Mouse (Mus musculus): ENCODE results near the gene Mt3. TPM values are rescaled to one million over a fixed set of nuclear protein-coding genes. Genes with fewer than 3 reads are reported as not detected.
"Not testable (repeated sequence)": the region's sequence is repeated elsewhere in the genome, so short reads cannot be mapped to it uniquely, and the experiment has no call there.

The Mt3 gene
- total RNA-seq (2021): 100 to 1,000 TPM; 740 to 758 TPM
- long read RNA-seq, experiment 1, transcript Mt3-201 (3 exons, 536 nt): major isoform, 125 of 137 reads
- long read RNA-seq, experiment 1, partial matches to known transcripts: 0 of 137 reads
- long read RNA-seq, experiment 1, other reads (novel, unspliced or antisense): 11 of 137 reads
- long read RNA-seq, experiment 2, transcript Mt3-201 (3 exons, 536 nt): major isoform, 88 of 96 reads
- long read RNA-seq, experiment 2, partial matches to known transcripts: 0 of 96 reads
- long read RNA-seq, experiment 2, other reads (novel, unspliced or antisense): 4 of 96 reads

GRCm38 (mm10) chr8:94152513-94153300, at the start of gene Mt3:
Gene Mt3 (plus strand): TSS chr8:94152607.
- DNase-seq (ENCODE audit: low spot score in 2 of 2): peak; percentile 88 to 89
- intact Hi-C loops (cut with DNase I): loop anchor here (2.0 kb wide), 1 partner anchor 54 kb away; the partner anchor contains the start of gene Bbs2

- intact Hi-C loops (cut with DNase I): no loop called here
- peak; percentile 72 to 74 for DNase-seq (ENCODE audit: low spot score in 2 of 2)
Observed at GRCm38 (mm10) chr8:94104146-94104545, 48.3 kb upstream of the Mt3 start.

GRCm38 (mm10) chr8:94107871-94108270, 44.5 kb upstream of the Mt3 start:
- intact Hi-C loops (cut with DNase I): no loop called here
- no peak for DNase-seq (ENCODE audit: low spot score in 2 of 2)

- intact Hi-C loops (cut with DNase I): no loop called here
- DNase-seq (ENCODE audit: low spot score in 2 of 2): no peak
Observed at GRCm38 (mm10) chr8:94109396-94109795, 43.0 kb upstream of the Mt3 start.

- no peak for DNase-seq (ENCODE audit: low spot score in 2 of 2)
- intact Hi-C loops (cut with DNase I): no loop called here
Observed at GRCm38 (mm10) chr8:94109835-94110234, 42.6 kb upstream of the Mt3 start.

GRCm38 (mm10) chr8:94110526-94111177, 41.8 kb upstream of the Mt3 start:
- intact Hi-C loops (cut with DNase I): no loop called here
- no peak for DNase-seq (ENCODE audit: low spot score in 2 of 2)

- DNase-seq (ENCODE audit: low spot score in 2 of 2): no peak
- intact Hi-C loops (cut with DNase I): no loop called here
Observed at GRCm38 (mm10) chr8:94113435-94113834, 39.0 kb upstream of the Mt3 start.

GRCm38 (mm10) chr8:94113972-94114371, 38.4 kb upstream of the Mt3 start:
- intact Hi-C loops (cut with DNase I): no loop called here
- no peak for DNase-seq (ENCODE audit: low spot score in 2 of 2)

- intact Hi-C loops (cut with DNase I): no loop called here
- peak; percentile 68 to 81 for DNase-seq (ENCODE audit: low spot score in 2 of 2)
Observed at GRCm38 (mm10) chr8:94118776-94119430, 33.5 kb upstream of the Mt3 start.

- DNase-seq (ENCODE audit: low spot score in 2 of 2): no peak
- intact Hi-C loops (cut with DNase I): no loop called here
Observed at GRCm38 (mm10) chr8:94121625-94122024, 30.8 kb upstream of the Mt3 start.

GRCm38 (mm10) chr8:94122711-94123468, 29.5 kb upstream of the Mt3 start:
- intact Hi-C loops (cut with DNase I): no loop called here
- DNase-seq (ENCODE audit: low spot score in 2 of 2): no peak

- DNase-seq (ENCODE audit: low spot score in 2 of 2): peak in 1 of 2 experiments; percentile 43
- intact Hi-C loops (cut with DNase I): no loop called here
Observed at GRCm38 (mm10) chr8:94127711-94128110, 24.7 kb upstream of the Mt3 start.

- intact Hi-C loops (cut with DNase I): no loop called here
- peak in 1 of 2 experiments; percentile 50 for DNase-seq (ENCODE audit: low spot score in 2 of 2)
Observed at GRCm38 (mm10) chr8:94129133-94129789, 23.1 kb upstream of the Mt3 start.

GRCm38 (mm10) chr8:94130126-94130525, 22.3 kb upstream of the Mt3 start:
- intact Hi-C loops (cut with DNase I): no loop called here
- no peak for DNase-seq (ENCODE audit: low spot score in 2 of 2)

GRCm38 (mm10) chr8:94132096-94132495, 20.3 kb upstream of the Mt3 start:
- DNase-seq (ENCODE audit: low spot score in 2 of 2): no peak
- intact Hi-C loops (cut with DNase I): no loop called here

- intact Hi-C loops (cut with DNase I); DNase-seq (ENCODE audit: low spot score in 2 of 2): not testable (repeated sequence)
Observed at GRCm38 (mm10) chr8:94134601-94135000, 17.8 kb upstream of the Mt3 start.

GRCm38 (mm10) chr8:94135556-94135955, 16.9 kb upstream of the Mt3 start:
- intact Hi-C loops (cut with DNase I): no loop called here

GRCm38 (mm10) chr8:94136192-94136591, 16.2 kb upstream of the Mt3 start:
- intact Hi-C loops (cut with DNase I): no loop called here
- DNase-seq (ENCODE audit: low spot score in 2 of 2): no peak

More at GRCm38 (mm10) chr8:94135556-94135955, 16.9 kb upstream of the Mt3 start:
- no peak for DNase-seq (ENCODE audit: low spot score in 2 of 2)
